Mouse (Mus musculus) gastrocnemius, postnatal 25 days (tissue): ENCODE measurements around the gene Zfp704. TPM values are rescaled to one million over a fixed set of nuclear protein-coding genes. Genes with fewer than 3 reads are reported as not detected.

Experiments used
- DNase-seq: peaks from one replicate; pipeline ENCODE4 v3.0.0; 2022
- total RNA-seq, 2 experiments: library from RNA; stranded (reverse); gene quantifications; 1 replicate in 1 of 2; 2 replicates in 1 of 2; pipeline ENCODE4 v1.2.3; 2021

Zfp704 gene
- total RNA-seq, 2 experiments from 2014 or later: 5.1 to 5.2 TPM

DNA sequence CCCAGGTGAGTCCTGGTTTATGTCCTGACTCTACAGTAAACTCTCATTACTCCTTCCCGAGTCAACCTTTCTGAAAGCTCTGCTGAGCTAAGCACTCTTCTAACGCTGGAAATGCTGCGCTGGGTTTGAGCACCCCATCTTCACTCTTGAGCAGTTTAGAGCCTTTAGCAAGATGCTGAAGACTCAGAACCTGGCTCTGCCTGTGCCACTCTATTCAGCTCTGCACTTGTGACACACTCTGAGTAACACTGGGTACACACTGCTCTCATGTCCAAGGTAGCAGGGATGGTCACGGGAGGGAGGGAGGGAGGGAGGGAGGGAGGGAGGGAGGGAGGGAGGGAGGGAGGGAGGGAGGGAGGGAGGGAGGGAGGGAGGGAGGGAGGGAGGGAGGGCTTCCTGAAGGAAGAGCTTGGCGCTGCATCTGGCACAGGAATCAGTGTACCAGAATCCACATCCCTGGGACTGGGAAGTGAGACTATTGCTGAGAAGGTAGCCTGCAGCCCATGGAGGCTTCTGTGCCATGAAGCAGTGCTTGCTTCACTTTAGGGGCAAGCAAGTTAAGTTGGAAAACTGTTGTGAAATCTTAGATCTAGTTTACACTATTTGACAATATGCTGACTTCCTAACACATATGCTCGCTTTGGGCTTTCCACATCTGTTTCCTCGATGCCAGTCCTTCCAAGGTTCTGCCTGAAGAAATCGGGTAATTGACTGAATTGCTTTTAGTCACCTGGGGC lies 93.6 kb downstream of the Zfp704 start:
- no peak for DNase-seq

DNA sequence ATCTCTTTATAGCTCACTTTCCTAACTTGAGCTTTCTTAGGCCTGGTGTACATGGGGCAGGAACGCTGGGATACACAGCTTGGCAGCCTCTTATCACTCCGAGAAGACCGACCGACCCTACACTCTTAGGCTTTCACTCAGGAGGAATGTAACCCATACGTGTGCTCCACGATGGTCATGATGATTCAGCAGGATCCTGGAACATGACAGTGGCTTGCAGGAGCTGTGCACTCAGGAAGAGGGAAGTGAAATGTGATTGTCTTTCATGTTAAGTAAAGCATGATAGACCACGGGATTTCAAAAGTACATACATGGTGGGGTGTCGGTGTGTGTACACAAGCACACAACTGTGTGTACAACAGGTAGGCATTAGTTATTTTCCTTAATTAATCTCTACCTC lies 94.4 kb downstream of the Zfp704 start:
- no peak for DNase-seq

DNA sequence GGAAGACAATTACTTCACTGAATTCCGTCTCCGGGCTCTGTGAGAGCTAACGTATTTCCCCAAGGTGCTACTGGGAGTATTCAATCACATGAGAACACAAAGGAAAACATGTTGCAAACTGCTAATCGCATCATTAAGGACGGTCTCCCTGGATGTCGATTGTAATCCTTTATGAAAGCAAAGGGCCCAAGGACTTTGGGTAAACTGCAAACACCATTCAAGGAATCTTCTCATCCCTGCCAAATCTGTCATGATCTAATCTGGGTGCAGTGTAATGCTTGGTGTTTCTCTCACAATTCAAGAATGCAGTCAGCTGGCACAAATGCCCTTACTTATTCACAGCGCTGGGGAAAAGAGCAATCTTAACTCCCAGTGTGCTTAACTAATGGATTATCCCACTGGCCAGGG lies 96.2 kb downstream of the Zfp704 start:
- no peak for DNase-seq

DNA sequence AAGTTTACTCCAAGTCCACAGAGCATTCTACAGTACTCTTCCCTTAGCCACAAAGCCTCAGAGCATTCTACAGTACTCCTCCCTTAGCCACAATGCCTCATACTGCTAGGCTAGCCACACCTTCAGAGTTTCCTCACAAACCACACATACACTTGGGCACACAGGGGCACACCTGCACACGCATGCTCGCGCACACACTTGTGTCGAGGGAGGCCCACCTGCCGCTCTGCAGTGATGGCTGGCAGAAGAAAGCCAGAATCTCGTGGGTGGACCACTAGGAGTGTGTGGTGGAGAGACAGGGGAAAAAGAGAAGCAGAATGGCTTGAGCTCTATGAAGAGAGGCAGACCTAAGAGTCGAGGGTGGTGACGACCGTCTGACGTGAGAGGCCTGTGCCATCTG lies 97.7 kb downstream of the Zfp704 start:
- DNase-seq: no peak

GRCm38 (mm10) chr3:9505692-9506211 lies 104.1 kb downstream of the Zfp704 start:
- DNase-seq: no peak

DNA sequence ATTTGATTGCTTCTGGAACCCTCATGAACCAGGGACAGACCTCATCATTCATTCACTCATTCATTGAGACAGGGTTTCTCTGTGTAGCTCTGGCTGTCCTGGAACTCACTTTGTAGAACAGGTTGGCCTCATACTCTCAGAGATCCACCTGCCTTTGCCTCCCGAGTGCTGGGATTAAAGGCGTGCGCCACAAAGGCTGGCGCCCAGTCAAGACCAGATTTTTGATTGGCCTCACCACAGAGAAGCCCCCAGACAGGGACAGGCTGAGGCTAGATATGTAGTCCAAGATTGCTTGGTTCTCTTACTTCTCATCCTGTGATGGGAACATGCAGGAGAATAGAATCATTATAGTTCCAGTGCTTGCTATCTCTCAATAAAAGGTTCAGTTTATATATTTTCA lies 105.5 kb downstream of the Zfp704 start:
- DNase-seq: no peak

GRCm38 (mm10) chr3:9500725-9501124 lies 109.2 kb downstream of the Zfp704 start:
- DNase-seq: peak; percentile 91

DNA sequence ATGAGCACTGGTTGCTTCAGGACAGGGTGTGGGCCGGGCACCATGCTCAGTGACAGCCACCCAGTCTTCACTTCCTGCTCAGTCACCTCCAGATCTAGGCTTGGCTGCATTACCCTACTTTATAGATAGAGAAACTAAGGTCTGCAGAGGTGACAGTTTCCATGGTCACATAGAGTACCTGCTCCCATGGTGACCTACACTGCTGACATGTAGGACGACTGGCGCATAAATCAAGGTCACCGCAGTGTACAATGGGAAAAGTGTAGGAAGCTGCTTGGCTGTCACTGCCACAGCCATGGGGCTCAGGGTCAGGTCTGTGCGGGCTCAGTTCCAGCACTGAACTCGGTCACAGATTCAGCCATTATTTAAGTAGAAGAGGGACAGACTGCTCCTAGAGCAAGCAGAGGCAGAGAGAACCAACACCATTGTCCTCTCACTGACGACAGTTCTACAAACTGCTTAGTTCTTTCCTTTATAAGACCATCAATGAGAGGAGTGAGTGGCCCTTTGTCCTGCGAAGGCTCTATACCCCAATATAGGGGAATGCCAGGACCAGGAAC lies 109.8 kb downstream of the Zfp704 start:
- DNase-seq: no peak

DNA sequence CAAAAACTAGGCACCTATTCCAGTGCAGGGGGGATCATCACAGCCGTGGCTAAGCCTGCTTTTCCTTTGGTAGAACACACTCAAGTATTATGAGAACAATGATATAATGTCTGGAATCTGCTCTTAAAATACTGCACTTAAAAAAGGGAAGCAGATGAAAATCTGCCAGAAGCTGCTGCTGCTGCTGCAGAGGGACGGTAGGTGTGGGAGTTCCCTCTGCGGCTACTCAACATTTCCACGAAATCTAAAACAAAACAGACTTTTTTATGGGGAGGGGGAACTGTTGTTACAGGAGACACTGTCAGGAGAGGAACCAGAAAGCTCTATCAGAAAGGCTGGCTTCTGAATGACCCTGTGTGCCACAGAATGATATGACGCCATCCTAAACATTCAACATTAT lies 110.4 kb downstream of the Zfp704 start:
- DNase-seq: no peak

GRCm38 (mm10) chr3:9497260-9497659 lies 112.6 kb downstream of the Zfp704 start:
- DNase-seq: no peak

GRCm38 (mm10) chr3:9491766-9492283 lies 118.1 kb downstream of the Zfp704 start:
- no peak for DNase-seq

DNA sequence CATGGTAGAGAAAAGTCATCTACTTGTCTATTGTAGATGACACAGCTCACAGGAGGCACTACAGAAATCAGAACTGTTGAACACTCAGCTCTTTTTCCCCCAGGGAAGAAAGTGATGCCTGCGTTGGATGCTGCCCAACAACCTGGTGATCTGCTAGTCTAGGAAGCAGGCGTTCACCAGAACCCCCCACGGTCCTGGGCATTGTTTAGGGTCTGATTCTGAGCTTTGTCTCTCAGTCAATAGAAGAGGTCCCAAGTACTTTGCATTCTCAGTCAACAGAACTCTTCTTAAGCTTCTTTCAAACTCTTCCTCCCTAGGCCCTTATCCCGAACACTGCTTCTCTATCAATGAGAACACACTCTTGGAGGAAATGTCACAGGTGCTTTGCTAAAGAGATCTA lies 122.2 kb downstream of the Zfp704 start:
- no peak for DNase-seq

- no peak for DNase-seq
These were observed 124.4 kb downstream of the Zfp704 start for GRCm38 (mm10) chr3:9485506-9485905.

DNA sequence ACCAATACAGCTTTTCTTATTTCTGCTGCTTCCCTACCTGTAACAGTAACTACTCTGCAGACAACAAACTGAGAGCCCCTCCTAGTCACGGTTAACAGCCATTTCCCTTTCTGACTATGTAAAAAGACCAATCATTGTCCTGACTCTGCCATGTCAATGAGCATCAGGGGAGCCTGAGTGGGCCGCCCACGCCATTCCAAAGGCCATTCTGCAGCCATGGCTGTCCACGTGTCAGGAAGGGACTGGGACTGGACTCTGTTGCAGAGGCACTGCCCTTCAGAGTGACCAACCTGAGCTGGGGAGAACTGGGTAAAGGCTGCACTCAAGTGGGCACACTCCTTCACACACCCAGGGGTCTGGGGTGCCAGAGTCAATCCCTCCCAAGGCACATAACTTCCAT lies 127.9 kb downstream of the Zfp704 start:
- no peak for DNase-seq

DNA sequence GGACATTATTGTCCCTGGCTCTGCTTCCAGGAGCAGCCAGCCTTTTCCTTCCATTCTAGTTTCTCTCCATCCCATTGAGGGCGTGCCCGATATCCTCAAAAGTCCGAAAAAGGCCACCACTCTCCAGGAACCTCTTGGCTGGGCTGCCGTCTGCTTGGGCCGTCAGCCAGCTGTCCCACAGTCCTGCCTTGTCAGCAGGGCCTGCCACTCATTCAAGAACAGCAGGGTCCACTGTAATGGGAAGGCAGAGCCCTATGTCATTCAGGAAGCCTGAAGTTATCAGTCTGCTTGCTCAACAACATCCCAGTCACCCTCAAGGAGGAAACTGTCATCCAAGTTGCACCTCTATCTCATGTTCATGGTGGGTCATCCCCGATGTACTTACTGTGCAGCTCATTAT lies 128.5 kb downstream of the Zfp704 start:
- peak; percentile 42 for DNase-seq

DNA sequence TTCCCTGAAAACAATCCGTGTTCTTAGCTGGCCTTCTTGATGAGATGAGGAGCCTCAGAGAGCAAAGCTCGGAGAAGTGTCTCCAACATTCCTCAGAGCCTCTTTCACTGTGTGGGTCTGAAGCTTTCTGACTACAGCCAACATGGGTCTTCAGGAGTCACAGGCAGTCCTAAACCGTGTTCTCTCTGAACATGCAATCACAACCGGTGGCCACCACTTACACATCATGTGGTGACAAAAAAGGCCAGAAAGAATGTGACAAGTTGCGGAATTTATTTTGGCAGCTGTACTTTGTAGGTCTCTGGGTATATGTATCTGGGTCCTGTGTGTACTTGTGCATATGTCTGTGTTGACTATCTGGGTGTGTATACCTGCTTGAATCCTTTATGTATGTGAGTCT lies 128.9 kb downstream of the Zfp704 start:
- no peak for DNase-seq

DNA sequence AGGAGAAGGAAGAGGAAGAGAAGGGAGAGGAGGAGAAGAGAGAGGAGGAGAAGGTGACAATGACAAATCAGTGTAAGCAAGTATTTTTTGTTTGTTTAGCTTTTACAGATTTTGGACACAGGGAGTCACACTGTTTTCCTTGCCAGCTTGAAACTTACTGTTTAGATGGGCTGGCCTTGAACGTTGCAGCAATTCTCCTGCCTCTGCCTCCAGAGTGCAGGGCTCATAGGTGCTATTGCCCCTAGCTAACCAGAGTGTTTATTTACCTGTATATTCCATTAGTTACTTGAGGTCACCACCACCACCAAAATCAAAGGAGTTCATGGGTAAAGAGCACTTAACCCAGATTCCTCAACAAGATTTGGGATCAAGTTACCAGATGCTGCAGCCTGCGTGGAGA lies 132.5 kb downstream of the Zfp704 start:
- DNase-seq: no peak

GRCm38 (mm10) chr3:9476336-9476735 lies 133.5 kb downstream of the Zfp704 start:
- no peak for DNase-seq

GRCm38 (mm10) chr3:9475501-9475900 lies 134.4 kb downstream of the Zfp704 start:
- no peak for DNase-seq

DNA sequence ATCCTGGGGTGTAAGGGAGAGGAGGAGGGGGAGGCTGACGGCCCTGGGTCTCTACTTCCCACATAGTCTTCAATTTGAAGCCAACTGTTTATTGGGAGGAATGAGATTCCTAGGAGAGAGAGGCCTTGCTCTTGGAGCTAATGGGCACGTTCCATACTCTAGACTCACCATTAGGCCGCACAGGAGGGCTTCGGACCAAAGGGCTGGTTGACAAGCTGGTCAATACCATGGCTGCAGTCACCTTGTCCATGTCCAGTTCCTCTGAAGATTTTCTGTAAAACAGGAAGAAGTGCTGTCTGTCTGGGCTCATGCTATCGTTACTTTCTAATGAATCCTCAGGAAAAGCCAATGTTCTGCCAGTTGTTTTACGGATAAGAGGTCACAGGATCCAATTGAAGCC lies 135.6 kb downstream of the Zfp704 start:
- no peak for DNase-seq

DNA sequence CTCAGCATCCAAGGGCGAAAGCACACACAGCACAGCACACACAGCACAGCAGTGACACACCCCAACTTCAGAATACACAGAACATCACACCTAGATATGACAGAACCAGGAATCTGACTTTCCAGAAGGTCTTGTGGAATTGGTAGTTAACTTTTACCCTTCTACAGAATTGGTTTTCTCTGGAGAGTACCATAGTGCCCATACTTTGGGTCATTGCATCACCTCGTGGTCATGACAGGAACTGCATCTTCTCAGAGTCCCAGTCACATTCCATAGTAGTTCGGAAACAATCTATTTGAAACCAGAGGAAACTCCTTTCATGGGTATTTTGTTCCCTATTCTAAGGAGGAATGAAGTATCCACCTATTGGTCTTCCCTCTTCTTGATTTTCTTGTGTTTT lies 143.6 kb downstream of the Zfp704 start:
- DNase-seq: peak; percentile 23

DNA sequence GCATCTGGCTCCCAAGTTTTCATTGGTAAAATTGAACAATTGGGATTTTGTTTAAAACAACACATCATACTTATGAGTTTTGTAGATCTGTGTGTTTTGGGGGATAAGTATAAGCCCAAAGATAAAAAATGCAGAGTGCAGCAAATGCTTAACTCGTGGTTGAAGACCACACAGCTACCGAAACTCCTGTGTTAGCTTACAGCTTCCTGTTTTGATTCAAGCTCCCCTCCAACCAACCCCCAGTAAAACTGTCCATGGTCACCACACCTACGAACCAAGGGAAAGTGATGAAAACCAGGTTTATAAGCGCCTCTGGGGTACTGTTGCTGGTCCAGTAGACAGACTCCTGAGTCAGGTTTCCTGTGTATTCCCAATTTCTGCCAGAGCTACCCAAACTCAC lies 144.2 kb downstream of the Zfp704 start:
- DNase-seq: no peak

DNA sequence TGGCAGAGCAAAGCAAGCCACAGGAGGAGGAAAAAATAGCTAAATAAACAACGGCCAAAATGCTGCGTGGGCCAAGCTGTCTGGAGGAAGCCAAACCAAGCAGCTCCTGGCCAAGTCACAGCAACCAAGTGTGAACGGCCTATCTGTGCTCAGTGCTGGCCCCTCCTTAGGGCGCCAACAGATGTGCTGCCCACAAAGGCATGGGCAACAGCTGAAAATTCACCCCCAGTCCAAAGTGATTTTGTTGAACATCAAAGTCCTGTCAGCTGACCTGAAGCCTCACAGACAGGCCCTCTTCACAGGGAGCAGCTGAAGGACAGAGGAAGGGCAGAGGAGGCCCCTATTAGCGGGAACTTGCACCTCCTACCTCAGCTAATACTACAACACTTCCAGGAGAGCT lies 148.2 kb downstream of the Zfp704 start:
- DNase-seq: peak; percentile 65

DNA sequence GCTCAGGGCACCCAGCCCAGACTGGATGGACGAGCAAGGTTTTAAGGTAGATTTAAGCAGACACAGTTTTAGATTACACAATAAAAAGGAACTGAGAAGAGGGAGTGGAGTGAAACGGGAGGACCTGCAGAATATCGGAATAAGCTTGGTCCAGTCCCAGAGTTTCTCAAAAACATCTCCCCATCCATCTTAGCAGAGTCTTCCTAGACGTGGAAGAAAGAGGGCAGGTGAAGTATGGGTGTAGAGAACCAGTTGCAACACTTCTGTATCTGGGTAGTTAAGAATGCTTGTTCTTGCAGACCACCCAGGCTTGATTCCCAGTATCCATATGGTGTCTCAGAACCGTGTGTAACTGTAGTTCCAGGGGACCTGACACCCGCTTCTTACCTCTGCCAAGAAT lies 149.6 kb downstream of the Zfp704 start:
- no peak for DNase-seq
